Mouse (Mus musculus) lung, postnatal 4 days (tissue): ENCODE data around the gene Ubxn11.
A peak's percentile ranks its signal among the peaks of the same experiment; 100 is the strongest.

Experiments used
- DNase-seq, 2 experiments: peaks; one replicate each; pipeline ENCODE4 v3.0.0; 2021

Gene Ubxn11

GRCm38 (mm10) chr4:134091225-134091529, 11.2 kb upstream of the Ubxn11 start:
- no peak for DNase-seq

- DNase-seq: peak; percentile 63 to 78
Measured at GRCm38 (mm10) chr4:134092382-134093288, 9.7 kb upstream of the Ubxn11 start.

- DNase-seq: no peak
Measured at GRCm38 (mm10) chr4:134094004-134094564, 8.3 kb upstream of the Ubxn11 start.

GRCm38 (mm10) chr4:134094923-134095547, 7.3 kb upstream of the Ubxn11 start, which contains the start of gene Cd52:
Gene Cd52 (minus strand): TSS chr4:134095082.
- DNase-seq: peak; percentile 67 to 73

GRCm38 (mm10) chr4:134096120-134096519, 6.2 kb upstream of the Ubxn11 start:
- no peak for DNase-seq

GRCm38 (mm10) chr4:134097015-134097608, 5.3 kb upstream of the Ubxn11 start:
- DNase-seq: peak in 1 of 2 experiments; percentile 47

GRCm38 (mm10) chr4:134098628-134099027, 3.7 kb upstream of the Ubxn11 start:
- DNase-seq: peak; percentile 76 to 79

- DNase-seq: no peak
Measured at GRCm38 (mm10) chr4:134100245-134100644, 2.1 kb upstream of the Ubxn11 start.

- DNase-seq: no peak
Measured at GRCm38 (mm10) chr4:134102742-134103119, 361 bp downstream of the Ubxn11 start.

GRCm38 (mm10) chr4:134106105-134106504, 3.7 kb downstream of the Ubxn11 start:
- DNase-seq: no peak

- DNase-seq: no peak
Measured at GRCm38 (mm10) chr4:134107730-134108129, 5.4 kb downstream of the Ubxn11 start.

GRCm38 (mm10) chr4:134108196-134108595, 5.8 kb downstream of the Ubxn11 start:
- DNase-seq: no peak

GRCm38 (mm10) chr4:134110653-134111052, 8.3 kb downstream of the Ubxn11 start:
- no peak for DNase-seq

- DNase-seq: no peak
Measured at GRCm38 (mm10) chr4:134112403-134112802, 10.0 kb downstream of the Ubxn11 start.

GRCm38 (mm10) chr4:134113356-134113994, 11.1 kb downstream of the Ubxn11 start:
- no peak for DNase-seq

GRCm38 (mm10) chr4:134114038-134114437, 11.7 kb downstream of the Ubxn11 start:
- DNase-seq: no peak

- DNase-seq: no peak
Measured at GRCm38 (mm10) chr4:134115215-134116144, 13.1 kb downstream of the Ubxn11 start.

- DNase-seq: no peak
Measured at GRCm38 (mm10) chr4:134116501-134116900, 14.1 kb downstream of the Ubxn11 start.

GRCm38 (mm10) chr4:134117012-134117411, 14.6 kb downstream of the Ubxn11 start:
- DNase-seq: peak; percentile 62 to 69

- peak; percentile 25 to 31 for DNase-seq
Measured at GRCm38 (mm10) chr4:134118126-134118800, 15.9 kb downstream of the Ubxn11 start.

GRCm38 (mm10) chr4:134119042-134119441, 16.7 kb downstream of the Ubxn11 start:
- DNase-seq: peak in 1 of 2 experiments; percentile 6
